Mouse (Mus musculus) thymus, adult 2 months (tissue): ENCODE data around the gene Paxip1. TPM values are rescaled to one million over a fixed set of nuclear protein-coding genes. Genes with fewer than 3 reads are reported as not detected.

Experiments used
- DNase-seq: peaks from one replicate; pipeline ENCODE4 v3.0.0; 2021
- H3K27ac ChIP-seq: fragments of 200-500 bp; 2 replicates; pipeline ENCODE4 v1.5.1; 2012; ENCODE audit warnings: low read length, control low read depth; ENCODE audit not compliant: control insufficient read depth, insufficient read depth
- H3K27me3 ChIP-seq: fragments of 200-500 bp; 2 replicates; pipeline ENCODE4 v1.6.1; 2012; ENCODE audit warnings: mild to moderate bottlenecking, low read length, moderate library complexity, mixed read lengths; ENCODE audit not compliant: control insufficient read depth, insufficient read depth
- H3K36me3 ChIP-seq: fragments of 200-500 bp; 2 replicates; pipeline ENCODE4 v1.6.1; 2012; ENCODE audit warnings: mild to moderate bottlenecking, low read length, moderate library complexity; ENCODE audit not compliant: control insufficient read depth, insufficient read depth
- H3K4me1 ChIP-seq: fragments of 200-500 bp; replicated peaks from 2 replicates; pipeline ENCODE4 v1.6.1; 2012; ENCODE audit warnings: low read length; ENCODE audit not compliant: control insufficient read depth, insufficient read depth
- H3K4me3 ChIP-seq: fragments of 200-500 bp; 2 replicates; pipeline ENCODE4 v1.5.1; 2012; ENCODE audit warnings: mild to moderate bottlenecking, low read length, control low read depth, moderate library complexity; ENCODE audit not compliant: control insufficient read depth, insufficient read depth
- CTCF ChIP-seq: fragments of 200-500 bp; IDR thresholded peaks from 2 replicates; pipeline ENCODE4 v1.5.1; 2012; ENCODE audit warnings: mild to moderate bottlenecking, control low read depth, low read length, moderate library complexity, borderline replicate concordance; ENCODE audit not compliant: control insufficient read depth, poor library complexity, insufficient read depth; ENCODE audit errors: extremely low read depth
- POLR2A ChIP-seq: fragments of 200-500 bp; IDR thresholded peaks from 2 replicates; pipeline ENCODE4 v1.6.1; 2012; ENCODE audit warnings: mild to moderate bottlenecking, low read length, control low read depth, moderate library complexity; ENCODE audit not compliant: control insufficient read depth, poor library complexity, insufficient read depth; ENCODE audit errors: extremely low read depth
- WGBS: fragments of 180-500 bp; shearing (Covaris S2); methylation state at CpG from one replicate; pipeline ENCODE4 v1.1.7; 2018; 5-methylcytosine and 5-hydroxymethylcytosine counted together
- polyA plus RNA-seq: library from polyadenylated mRNA; depleted of rRNA; stranded (reverse); fragments of >200 nt; gene quantifications from 2 replicates; pipeline ENCODE4 v1.2.3, GENCODE M21; 2012; rRNA removed

Paxip1 gene
- polyA plus RNA-seq, 1 experiment, result 68.1 TPM

GRCm38 (mm10) chr5:27711461-27712192 lies 79.9 kb downstream of the Paxip1 start:
- no peak for TF ChIP-seq CTCF
- no peak for TF ChIP-seq POLR2A
- DNase-seq, result no peak
- Histone ChIP-seq H3K27me3 (no peaks in the 10 kb centered on the region), H3K27ac (no peak overlapping the region), H3K36me3 (no peaks in the 10 kb centered on the region), H3K4me1 (no peaks in the 10 kb centered on the region), H3K4me3 (no peak overlapping the region)
- WGBS, result 92% methylated on average over 8 of the region's 8 CpGs

GRCm38 (mm10) chr5:27708209-27708608 lies 83.3 kb downstream of the Paxip1 start:
- TF ChIP-seq CTCF, result no peak
- TF ChIP-seq POLR2A, result no peak
- Histone ChIP-seq H3K27ac (no peak overlapping the region), H3K4me3 (no peak overlapping the region), H3K36me3 (no peaks in the 10 kb centered on the region), H3K4me1 (no peaks in the 10 kb centered on the region), H3K27me3 (no peaks in the 10 kb centered on the region)
- no peak for DNase-seq
- WGBS, result 11% methylated on average over 6 of the region's 6 CpGs

GRCm38 (mm10) chr5:27707283-27707682 lies 84.2 kb downstream of the Paxip1 start:
- H3K27me3 ChIP-seq, result no peaks in the 10 kb centered on the region
- H3K4me1 ChIP-seq, result no peaks in the 10 kb centered on the region
- no peak for DNase-seq
- no peak overlapping the region for H3K4me3 ChIP-seq
- TF ChIP-seq POLR2A (no peak), CTCF (no peak)
- H3K27ac ChIP-seq, result no peak overlapping the region
- H3K36me3 ChIP-seq, result no peaks in the 10 kb centered on the region

- DNase-seq, result no peak
- Histone ChIP-seq H3K27ac (no peak overlapping the region), H3K4me1 (no peaks in the 10 kb centered on the region), H3K4me3 (no peak overlapping the region), H3K36me3 (no peaks in the 10 kb centered on the region), H3K27me3 (no peaks in the 10 kb centered on the region)
- 86% methylated on average over 6 of the region's 6 CpGs for WGBS
- TF ChIP-seq CTCF, result no peak
- TF ChIP-seq POLR2A, result no peak
Observed at GRCm38 (mm10) chr5:27706551-27706950, 84.9 kb downstream of the Paxip1 start.

GRCm38 (mm10) chr5:27705020-27705419 lies 86.5 kb downstream of the Paxip1 start:
- TF ChIP-seq CTCF (no peak), POLR2A (no peak)

GRCm38 (mm10) chr5:27702482-27702881 lies 89.0 kb downstream of the Paxip1 start:
- no peak for DNase-seq
- Histone ChIP-seq H3K4me1 (no peaks in the 10 kb centered on the region), H3K27ac (no peak overlapping the region), H3K36me3 (no peaks in the 10 kb centered on the region), H3K27me3 (no peaks in the 10 kb centered on the region), H3K4me3 (no peak overlapping the region)
- TF ChIP-seq POLR2A (no peak), CTCF (no peak)
- 94% methylated on average over 6 of the region's 6 CpGs for WGBS

More at GRCm38 (mm10) chr5:27705020-27705419, 86.5 kb downstream of the Paxip1 start:
- H3K4me3 ChIP-seq, result no peak overlapping the region
- H3K4me1 ChIP-seq, result no peaks in the 10 kb centered on the region
- no peaks in the 10 kb centered on the region for H3K36me3 ChIP-seq
- no peak overlapping the region for H3K27ac ChIP-seq
- no peak for DNase-seq
- no peaks in the 10 kb centered on the region for H3K27me3 ChIP-seq

Other genes starting within 250 kb of the Paxip1 start
- not detected in 2 replicates for gene Htr5a, start 50.5 kb upstream of the Paxip1 start, polyA plus RNA-seq